Mouse (Mus musculus): Measurements from ENCODE around the gene Rgs7. TPM values are rescaled to one million over a fixed set of nuclear protein-coding genes. Genes with fewer than 3 reads are reported as not detected.

Rgs7 gene
- polyA plus RNA-seq, 1 experiment = 0.16 TPM

DNA sequence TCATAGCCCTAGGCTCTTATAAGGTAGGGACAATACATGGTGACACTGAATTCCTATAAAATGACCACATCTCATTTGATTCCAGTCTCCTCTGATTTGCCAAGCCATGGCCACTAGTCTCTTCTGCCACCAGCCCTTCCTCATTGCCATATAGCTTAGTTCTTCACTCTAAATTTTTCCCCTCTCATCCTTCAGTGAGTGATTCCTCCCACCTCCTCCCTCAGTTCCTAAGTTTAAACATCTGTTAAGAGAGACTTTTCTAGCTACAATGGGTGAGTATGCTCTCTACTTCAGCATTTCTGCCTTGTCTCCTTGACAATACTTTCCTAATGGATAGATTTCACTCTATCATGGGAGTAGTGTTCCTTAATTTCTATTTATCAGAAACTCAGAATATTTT is 169.5 kb downstream of the Rgs7 start:
- Histone ChIP-seq H3K4me3 (no peak overlapping the region), H3K36me3 (ENCODE audit: control insufficient read depth, insufficient read depth) (no peaks in the 10 kb centered on the region), H3K79me2 (ENCODE audit: control insufficient read depth, insufficient read depth) (no peaks in the 10 kb centered on the region), H3K27me3 (ENCODE audit: control insufficient read depth, insufficient read depth, insufficient read length) (no peaks in the 10 kb centered on the region), H3ac (ENCODE audit: control insufficient read depth, insufficient read length) (no peak overlapping the region), H3K4me2 (ENCODE audit: low read depth) (no peak overlapping the region)
- TF ChIP-seq USF1 (IDR thresholded peaks at IDR 0.05; ENCODE audit: low read depth) (no peak), TCF3 (IDR thresholded peaks at IDR 0.05; ENCODE audit: insufficient read length, low read depth) (no peak), E2F4 (IDR thresholded peaks at IDR 0.05; ENCODE audit: insufficient read depth) (no peak), REST (IDR thresholded peaks at IDR 0.05; ENCODE audit: insufficient read depth, insufficient read length) (no peak), POLR2AphosphoS2 (IDR thresholded peaks at IDR 0.05; ENCODE audit: insufficient read length, low read depth) (no peak), MYOG (IDR thresholded peaks at IDR 0.05; ENCODE audit: control insufficient read depth in 1 of 3, insufficient read depth in 1 of 3, insufficient read length in 2 of 3, low read depth in 2 of 3) (no peak), MAX (IDR thresholded peaks at IDR 0.05; ENCODE audit: low read depth) (no peak), POLR2A (IDR thresholded peaks at IDR 0.05; ENCODE audit: insufficient read length, low read depth) (no peak), SRF (IDR thresholded peaks at IDR 0.05; ENCODE audit: control insufficient read depth, insufficient read length, low read depth) (no peak), TCF12 (IDR thresholded peaks at IDR 0.05; ENCODE audit: insufficient read depth, poor library complexity, severe bottlenecking) (no peak), MYOD1 (IDR thresholded peaks at IDR 0.05; ENCODE audit: control insufficient read depth in 1 of 3, insufficient read length in 2 of 3, low read depth in 2 of 3) (no peak), CEBPB (IDR thresholded peaks at IDR 0.05; ENCODE audit: insufficient read depth, poor library complexity, severe bottlenecking) (no peak)

DNA sequence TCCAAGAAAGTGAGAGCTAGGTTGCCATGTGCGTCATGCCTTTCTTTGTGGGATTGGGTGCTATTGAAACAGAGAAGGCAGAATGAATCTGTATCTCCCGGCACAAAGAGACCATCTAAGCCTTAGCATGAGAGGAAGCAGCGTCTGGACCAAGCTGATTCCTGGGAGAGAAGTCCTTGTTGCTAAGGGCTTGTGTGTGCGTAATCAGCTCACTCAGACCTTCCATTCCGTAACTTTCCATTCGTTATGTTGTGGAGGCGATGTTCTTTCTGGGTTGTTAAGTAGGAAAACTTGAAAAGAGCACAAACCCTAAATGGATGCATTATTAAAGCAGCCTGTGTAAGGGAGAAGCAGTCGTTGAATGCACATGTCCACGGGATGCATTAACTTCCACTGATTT is 173.1 kb downstream of the Rgs7 start:
- Histone ChIP-seq H3K36me3 (ENCODE audit: control insufficient read depth, insufficient read depth) (no peaks in the 10 kb centered on the region), H3K4me2 (ENCODE audit: low read depth) (no peak overlapping the region), H3K79me2 (ENCODE audit: control insufficient read depth, insufficient read depth) (no peaks in the 10 kb centered on the region), H3K4me3 (no peak overlapping the region), H3ac (ENCODE audit: control insufficient read depth, insufficient read length) (no peak overlapping the region), H3K27me3 (ENCODE audit: control insufficient read depth, insufficient read depth, insufficient read length) (no peaks in the 10 kb centered on the region)
- no peak for TF ChIP-seq REST (IDR thresholded peaks at IDR 0.05; ENCODE audit: insufficient read depth, insufficient read length)
- no peak for TF ChIP-seq POLR2AphosphoS2 (IDR thresholded peaks at IDR 0.05; ENCODE audit: insufficient read length, low read depth)
- no peak for TF ChIP-seq MAX (IDR thresholded peaks at IDR 0.05; ENCODE audit: low read depth)
- no peak for TF ChIP-seq CEBPB (IDR thresholded peaks at IDR 0.05; ENCODE audit: insufficient read depth, poor library complexity, severe bottlenecking)
- TF ChIP-seq TCF3 (IDR thresholded peaks at IDR 0.05; ENCODE audit: insufficient read length, low read depth) = no peak
- TF ChIP-seq MYOG (IDR thresholded peaks at IDR 0.05; ENCODE audit: control insufficient read depth in 1 of 3, insufficient read depth in 1 of 3, insufficient read length in 2 of 3, low read depth in 2 of 3) = no peak
- TF ChIP-seq TCF12 (IDR thresholded peaks at IDR 0.05; ENCODE audit: insufficient read depth, poor library complexity, severe bottlenecking) = no peak
- no peak for TF ChIP-seq USF1 (IDR thresholded peaks at IDR 0.05; ENCODE audit: low read depth)

DNA sequence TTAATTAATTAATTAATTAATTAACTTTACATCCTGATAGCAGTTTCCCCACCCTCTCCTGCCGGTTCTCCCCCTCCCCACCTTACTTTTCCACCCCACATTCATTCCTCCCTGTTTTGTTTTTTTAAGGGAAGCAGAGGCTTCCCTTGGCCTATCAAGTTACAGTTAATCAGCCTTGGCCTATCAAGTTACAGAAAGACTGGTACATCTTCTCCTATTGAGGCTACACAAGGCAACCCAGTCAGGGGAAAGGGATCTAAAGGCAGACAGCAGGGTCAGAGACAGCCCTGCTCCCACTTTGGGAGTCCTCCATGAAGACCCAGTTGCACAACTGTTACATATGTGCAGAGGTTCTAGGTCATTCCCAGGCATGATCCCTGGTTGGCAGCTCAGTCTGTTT is 175.0 kb downstream of the Rgs7 start:
- TF ChIP-seq POLR2A (IDR thresholded peaks at IDR 0.05; ENCODE audit: insufficient read length, low read depth) (no peak), MAX (IDR thresholded peaks at IDR 0.05; ENCODE audit: low read depth) (no peak), TCF3 (IDR thresholded peaks at IDR 0.05; ENCODE audit: insufficient read length, low read depth) (no peak), POLR2AphosphoS2 (IDR thresholded peaks at IDR 0.05; ENCODE audit: insufficient read length, low read depth) (no peak), MYOG (IDR thresholded peaks at IDR 0.05; ENCODE audit: control insufficient read depth in 1 of 3, insufficient read depth in 1 of 3, insufficient read length in 2 of 3, low read depth in 2 of 3) (no peak), USF1 (IDR thresholded peaks at IDR 0.05; ENCODE audit: low read depth) (no peak), E2F4 (IDR thresholded peaks at IDR 0.05; ENCODE audit: insufficient read depth) (no peak), MYOD1 (IDR thresholded peaks at IDR 0.05; ENCODE audit: control insufficient read depth in 1 of 3, insufficient read length in 2 of 3, low read depth in 2 of 3) (no peak), TCF12 (IDR thresholded peaks at IDR 0.05; ENCODE audit: insufficient read depth, poor library complexity, severe bottlenecking) (no peak), SRF (IDR thresholded peaks at IDR 0.05; ENCODE audit: control insufficient read depth, insufficient read length, low read depth) (no peak), REST (IDR thresholded peaks at IDR 0.05; ENCODE audit: insufficient read depth, insufficient read length) (no peak), CEBPB (IDR thresholded peaks at IDR 0.05; ENCODE audit: insufficient read depth, poor library complexity, severe bottlenecking) (no peak)
- H3K27me3 ChIP-seq (ENCODE audit: control insufficient read depth, insufficient read depth, insufficient read length) = no peaks in the 10 kb centered on the region
- no peaks in the 10 kb centered on the region for H3K79me2 ChIP-seq (ENCODE audit: control insufficient read depth, insufficient read depth)
- no peak overlapping the region for H3ac ChIP-seq (ENCODE audit: control insufficient read depth, insufficient read length)
- H3K4me2 ChIP-seq (ENCODE audit: low read depth) = no peak overlapping the region
- no peak overlapping the region for H3K4me3 ChIP-seq
- no peaks in the 10 kb centered on the region for H3K36me3 ChIP-seq (ENCODE audit: control insufficient read depth, insufficient read depth)

GRCm38 (mm10) chr1:175307604-175308003 is 184.7 kb downstream of the Rgs7 start:
- H3K36me3 ChIP-seq (ENCODE audit: control insufficient read depth, insufficient read depth) = no peaks in the 10 kb centered on the region
- no peak overlapping the region for H3ac ChIP-seq (ENCODE audit: control insufficient read depth, insufficient read length)
- H3K27me3 ChIP-seq (ENCODE audit: control insufficient read depth, insufficient read depth, insufficient read length) = no peaks in the 10 kb centered on the region
- H3K4me2 ChIP-seq (ENCODE audit: low read depth) = no peak overlapping the region
- H3K4me3 ChIP-seq = no peak overlapping the region
- H3K79me2 ChIP-seq (ENCODE audit: control insufficient read depth, insufficient read depth) = no peaks in the 10 kb centered on the region
- TF ChIP-seq TCF3 (IDR thresholded peaks at IDR 0.05; ENCODE audit: insufficient read length, low read depth) = no peak
- TF ChIP-seq CEBPB (IDR thresholded peaks at IDR 0.05; ENCODE audit: insufficient read depth, poor library complexity, severe bottlenecking) = no peak
- TF ChIP-seq REST (IDR thresholded peaks at IDR 0.05; ENCODE audit: insufficient read depth, insufficient read length) = no peak
- no peak for TF ChIP-seq POLR2AphosphoS2 (IDR thresholded peaks at IDR 0.05; ENCODE audit: insufficient read length, low read depth)
- no peak for TF ChIP-seq USF1 (IDR thresholded peaks at IDR 0.05; ENCODE audit: low read depth)
- TF ChIP-seq SRF (IDR thresholded peaks at IDR 0.05; ENCODE audit: control insufficient read depth, insufficient read length, low read depth) = no peak
- no peak for TF ChIP-seq E2F4 (IDR thresholded peaks at IDR 0.05; ENCODE audit: insufficient read depth)
- no peak for TF ChIP-seq MYOD1 (IDR thresholded peaks at IDR 0.05; ENCODE audit: control insufficient read depth in 1 of 3, insufficient read length in 2 of 3, low read depth in 2 of 3)

DNA sequence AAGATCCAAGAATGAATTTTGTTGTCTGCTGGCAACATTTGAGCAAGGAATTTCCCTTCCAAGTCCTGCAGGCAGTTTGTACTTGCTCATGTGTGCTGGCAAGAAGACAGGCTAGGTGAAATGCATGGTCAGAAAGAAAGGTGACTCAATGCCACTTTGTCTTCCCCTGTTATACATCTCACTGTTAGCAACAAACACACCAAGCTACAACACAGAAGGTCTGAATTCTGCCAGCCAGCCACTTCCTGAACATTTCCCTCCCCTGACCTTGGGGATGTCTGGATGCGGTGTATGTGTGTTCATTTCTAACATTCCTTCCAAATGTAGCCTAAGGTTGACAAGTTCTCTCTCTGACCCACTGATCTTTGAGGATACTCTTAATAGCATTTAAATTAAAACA is 191.4 kb downstream of the Rgs7 start:
- Histone ChIP-seq H3ac (ENCODE audit: control insufficient read depth, insufficient read length) (no peak overlapping the region), H3K79me2 (ENCODE audit: control insufficient read depth, insufficient read depth) (no peaks in the 10 kb centered on the region), H3K36me3 (ENCODE audit: control insufficient read depth, insufficient read depth) (no peaks in the 10 kb centered on the region), H3K27me3 (ENCODE audit: control insufficient read depth, insufficient read depth, insufficient read length) (no peaks in the 10 kb centered on the region), H3K4me3 (no peak overlapping the region), H3K4me2 (ENCODE audit: low read depth) (no peak overlapping the region)
- TF ChIP-seq TCF3 (IDR thresholded peaks at IDR 0.05; ENCODE audit: insufficient read length, low read depth) (no peak), MYOG (IDR thresholded peaks at IDR 0.05; ENCODE audit: control insufficient read depth in 1 of 3, insufficient read depth in 1 of 3, insufficient read length in 2 of 3, low read depth in 2 of 3) (no peak)
